Mouse (Mus musculus) cortical plate, adult 2 months (tissue): Measurements from ENCODE around the gene Csrp1. TPM values are rescaled to one million over a fixed set of nuclear protein-coding genes. Genes with fewer than 3 reads are reported as not detected.

Source experiments
- H3K27ac ChIP-seq: fragments of 200-500 bp; 2 replicates; pipeline ENCODE4 v1.5.1; 2012; ENCODE audit warnings: low read length, control low read depth, inconsistent platforms; ENCODE audit not compliant: insufficient read depth
- H3K4me1 ChIP-seq: fragments of 200-500 bp; 2 replicates; pipeline ENCODE4 v1.6.1; 2011; ENCODE audit warnings: low read length; ENCODE audit not compliant: control insufficient read depth, insufficient read depth
- H3K4me3 ChIP-seq: fragments of 200-500 bp; 2 replicates; pipeline ENCODE4 v1.5.1; 2011; ENCODE audit warnings: mild to moderate bottlenecking, low read length, control low read depth; ENCODE audit not compliant: insufficient read depth
- CTCF ChIP-seq: fragments of 200-500 bp; IDR thresholded peaks from 2 replicates; pipeline ENCODE4 v1.5.1; 2011; ENCODE audit warnings: mild to moderate bottlenecking, control low read depth, low read length; ENCODE audit not compliant: insufficient read depth; ENCODE audit errors: extremely low read depth
- POLR2A ChIP-seq: fragments of 200-500 bp; IDR thresholded peaks from 2 replicates; pipeline ENCODE4 v1.6.1; 2011; ENCODE audit warnings: mild to moderate bottlenecking, low read length, control low read depth; ENCODE audit not compliant: insufficient read depth; ENCODE audit errors: extremely low read depth
- polyA plus RNA-seq: library from polyadenylated mRNA; depleted of rRNA; stranded (reverse); fragments of >200 nt; gene quantifications from 2 replicates; pipeline ENCODE4 v1.2.3, GENCODE M21; 2012

The Csrp1 gene
- polyA plus RNA-seq, 1 experiment, result 369 TPM

- TF ChIP-seq POLR2A, result no peak
- TF ChIP-seq CTCF, result no peak
- Histone ChIP-seq H3K27ac (no peak overlapping the region), H3K4me1 (no peaks in the 10 kb centered on the region), H3K4me3 (no peak overlapping the region)
Observed at GRCm38 (mm10) chr1:135678145-135678544, 41.7 kb upstream of the Csrp1 start.

DNA sequence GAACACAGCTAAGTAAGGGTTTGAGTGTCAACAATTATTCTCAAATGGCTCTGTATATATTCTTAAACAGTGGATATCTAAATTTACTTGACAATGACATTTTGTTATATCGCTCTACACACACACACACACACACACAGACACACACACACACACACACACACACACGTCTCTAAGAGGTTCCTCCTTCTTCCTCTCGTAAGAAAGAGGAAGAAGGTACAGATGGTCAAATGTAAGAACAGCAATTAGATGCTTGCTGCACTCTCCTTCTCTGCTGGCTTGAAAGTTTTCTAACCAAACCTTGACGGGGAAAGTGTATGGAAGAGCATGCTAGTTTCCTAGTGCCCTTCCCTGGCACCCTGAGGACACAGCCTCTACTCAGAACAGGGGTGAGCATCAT, 39.1 kb upstream of the Csrp1 start:
- TF ChIP-seq CTCF, result no peak
- TF ChIP-seq POLR2A, result no peak
- Histone ChIP-seq H3K27ac (no peak overlapping the region), H3K4me3 (no peak overlapping the region), H3K4me1 (no peaks in the 10 kb centered on the region)

GRCm38 (mm10) chr1:135681122-135681521, 38.7 kb upstream of the Csrp1 start:
- Histone ChIP-seq H3K4me3 (no peak overlapping the region), H3K27ac (no peak overlapping the region), H3K4me1 (no peaks in the 10 kb centered on the region)
- no peak for TF ChIP-seq CTCF
- TF ChIP-seq POLR2A, result no peak

DNA sequence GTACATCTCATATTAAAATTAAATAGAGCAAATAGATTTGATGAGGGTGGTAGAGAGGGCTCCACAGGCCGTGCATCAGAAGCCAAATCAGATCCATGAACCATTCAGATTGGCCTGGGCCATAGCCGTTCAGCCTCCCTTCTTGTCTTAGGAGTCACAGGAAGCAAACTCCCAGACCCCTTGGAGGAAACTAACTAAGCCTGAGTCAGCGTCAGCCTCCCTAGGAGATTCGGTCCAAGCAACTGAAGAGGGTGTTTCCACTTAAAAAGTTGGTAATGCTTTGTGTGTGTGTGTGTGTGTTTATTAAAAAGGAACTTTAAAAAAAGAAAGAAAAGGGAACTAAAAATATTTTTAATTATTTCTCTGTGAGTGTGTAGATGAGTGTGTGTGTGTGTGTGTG, 35.0 kb upstream of the Csrp1 start:
- no peaks in the 10 kb centered on the region for H3K4me1 ChIP-seq
- H3K4me3 ChIP-seq, result no peak overlapping the region
- TF ChIP-seq CTCF (no peak), POLR2A (no peak)
- H3K27ac ChIP-seq, result no peak overlapping the region

- H3K4me3 ChIP-seq, result no peak overlapping the region
- H3K4me1 ChIP-seq, result no peaks in the 10 kb centered on the region
- no peak for TF ChIP-seq CTCF
- TF ChIP-seq POLR2A, result no peak
- H3K27ac ChIP-seq, result no peak overlapping the region
Observed at GRCm38 (mm10) chr1:135685316-135685715, 34.5 kb upstream of the Csrp1 start.

DNA sequence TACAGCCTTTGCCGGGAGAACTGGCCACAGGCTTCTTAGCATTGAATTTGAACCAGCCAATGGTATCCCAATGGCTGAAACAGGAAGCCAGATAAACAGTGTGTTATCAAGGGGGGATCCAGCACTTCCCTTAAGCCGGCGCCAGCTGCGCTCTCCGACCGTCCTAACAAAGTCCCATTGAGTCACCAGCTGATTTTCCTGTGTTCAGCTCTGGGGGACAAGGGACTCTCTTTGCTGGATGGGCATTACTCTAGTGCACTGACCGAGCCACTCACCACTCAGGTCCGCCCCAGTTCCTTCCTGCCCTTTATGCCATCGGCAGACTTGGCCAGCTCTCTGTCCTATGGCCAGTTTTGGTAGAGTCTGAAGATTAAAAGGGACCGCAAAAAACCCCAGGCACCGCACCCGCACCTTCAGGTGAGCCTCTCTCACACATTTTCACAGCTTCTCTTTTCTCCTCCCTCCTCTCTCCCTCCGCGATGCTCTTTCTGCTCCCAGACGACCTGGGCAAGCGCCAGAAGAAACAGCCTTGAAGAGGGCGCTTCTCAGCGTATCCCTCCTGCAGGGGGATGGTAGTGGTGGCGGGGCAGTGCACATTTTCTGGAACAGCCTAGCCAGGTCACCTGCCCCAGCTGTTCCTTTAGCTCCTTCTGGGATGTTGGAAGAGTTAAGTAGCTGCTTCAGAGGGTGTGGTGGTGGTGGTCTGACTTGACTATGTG, 32.9 kb upstream of the Csrp1 start:
- TF ChIP-seq CTCF, result no peak
- TF ChIP-seq POLR2A, result 0 out of 2 replicates have a peak, but pooled peaks have one; percentile 9
- Histone ChIP-seq H3K4me3 (peak overlapping the region; percentile 67), H3K27ac (0 out of 2 replicates have a peak overlapping the region, but pooled peaks have one; percentile 15), H3K4me1 (no peaks in the 10 kb centered on the region)

GRCm38 (mm10) chr1:135687771-135688492, 31.9 kb upstream of the Csrp1 start:
- H3K4me1 ChIP-seq, result no peaks in the 10 kb centered on the region
- peak overlapping the region; percentile 67 for H3K4me3 ChIP-seq
- H3K27ac ChIP-seq, result peak overlapping the region; percentile 53; the same call in 1 of the 2 replicates
- no peak for TF ChIP-seq CTCF

DNA sequence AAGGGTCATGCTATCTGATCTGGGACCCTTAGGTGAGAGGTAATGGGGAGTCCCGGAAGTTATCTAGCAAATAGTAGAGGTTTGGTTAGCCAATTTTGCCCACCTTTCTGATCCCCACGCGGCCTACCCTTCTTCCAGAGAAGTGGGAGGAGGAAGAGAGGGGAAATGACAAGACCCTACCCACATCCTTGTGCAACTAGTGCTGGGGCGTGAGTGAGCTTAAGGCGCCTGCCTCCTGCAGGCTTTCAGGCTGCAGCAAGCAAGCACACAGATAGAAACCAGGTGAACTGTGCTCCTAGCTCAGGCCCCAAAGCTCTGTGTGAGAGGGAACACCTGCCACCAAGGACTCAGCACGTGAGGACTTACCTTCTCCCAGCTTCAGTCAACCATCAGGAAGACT, 31.2 kb upstream of the Csrp1 start:
- peak overlapping the region; percentile 67; the same call in 1 of the 2 replicates for H3K4me3 ChIP-seq
- H3K4me1 ChIP-seq, result no peaks in the 10 kb centered on the region
- H3K27ac ChIP-seq, result no peak overlapping the region
- no peak for TF ChIP-seq POLR2A
- TF ChIP-seq CTCF, result no peak

- no peak overlapping the region for H3K27ac ChIP-seq
- no peak overlapping the region for H3K4me3 ChIP-seq
- H3K4me1 ChIP-seq, result no peaks in the 10 kb centered on the region
- TF ChIP-seq CTCF (no peak), POLR2A (no peak)
Observed at GRCm38 (mm10) chr1:135690784-135691416, 29.0 kb upstream of the Csrp1 start.
